Mouse (Mus musculus): ENCODE measurements around the gene Srpk2. TPM values are rescaled to one million over a fixed set of nuclear protein-coding genes. Genes with fewer than 3 reads are reported as not detected.

Gene Srpk2
- polyA plus RNA-seq, 1 experiment from 2014 or later = 91.1 TPM

- peak; percentile 47; the same call in 1 of the 2 replicates for ATAC-seq (ENCODE audit: low read depth)
Measured at GRCm38 (mm10) chr5:23508630-23509029, 175.8 kb downstream of the Srpk2 start.

GRCm38 (mm10) chr5:23507210-23507609, 177.2 kb downstream of the Srpk2 start:
- 73% methylated on average over 4 of the region's 4 CpGs for WGBS
- Histone ChIP-seq H3K9ac (no peak overlapping the region), H3K36me3 (peaks cover 52% of the 10 kb centered on the region), H3K27ac (replicated peaks) (peak overlapping the region; percentile 33; the same call in 1 of the 2 replicates), H3K4me1 (replicated peaks) (no peaks in the 10 kb centered on the region), H3K9me3 (no peaks in the 10 kb centered on the region), H3K4me3 (no peak overlapping the region), H3K4me2 (no peak overlapping the region), H3K27me3 (no peaks in the 10 kb centered on the region)
- ATAC-seq (ENCODE audit: low read depth) = no peak

More at GRCm38 (mm10) chr5:23508630-23509029, 175.8 kb downstream of the Srpk2 start:
- H3K9ac ChIP-seq = no peak overlapping the region
- H3K4me1 ChIP-seq (replicated peaks) = no peaks in the 10 kb centered on the region
- 65% methylated on average over 6 of the region's 6 CpGs for WGBS
- no peak overlapping the region for H3K4me2 ChIP-seq
- H3K4me3 ChIP-seq = no peak overlapping the region
- peaks cover 55% of the 10 kb centered on the region for H3K36me3 ChIP-seq
- no peaks in the 10 kb centered on the region for H3K27me3 ChIP-seq
- no peak overlapping the region for H3K27ac ChIP-seq (replicated peaks)
- no peaks in the 10 kb centered on the region for H3K9me3 ChIP-seq

- H3K4me1 ChIP-seq (replicated peaks) = no peaks in the 10 kb centered on the region
- H3K4me3 ChIP-seq = no peak overlapping the region
- no peaks in the 10 kb centered on the region for H3K9me3 ChIP-seq
- H3K27ac ChIP-seq (replicated peaks) = no peak overlapping the region
- H3K27me3 ChIP-seq = no peaks in the 10 kb centered on the region
- no peak overlapping the region for H3K4me2 ChIP-seq
- peaks cover 66% of the 10 kb centered on the region for H3K36me3 ChIP-seq
- WGBS = 81% methylated on average over 3 of the region's 3 CpGs
- no peak overlapping the region for H3K9ac ChIP-seq
- ATAC-seq (ENCODE audit: low read depth) = no peak
Measured at GRCm38 (mm10) chr5:23505578-23505977, 178.8 kb downstream of the Srpk2 start.

GRCm38 (mm10) chr5:23502317-23502937, 182.0 kb downstream of the Srpk2 start:
- no peak overlapping the region for H3K4me2 ChIP-seq
- H3K36me3 ChIP-seq = peaks cover 78% of the 10 kb centered on the region
- ATAC-seq (ENCODE audit: low read depth) = peak; percentile 41
- H3K9me3 ChIP-seq = no peaks in the 10 kb centered on the region
- WGBS = 79% methylated on average over 13 of the region's 13 CpGs
- no peaks in the 10 kb centered on the region for H3K4me1 ChIP-seq (replicated peaks)
- H3K9ac ChIP-seq = no peak overlapping the region
- no peaks in the 10 kb centered on the region for H3K27me3 ChIP-seq
- H3K27ac ChIP-seq (replicated peaks) = no peak overlapping the region
- no peak overlapping the region for H3K4me3 ChIP-seq

GRCm38 (mm10) chr5:23501582-23502316, 182.7 kb downstream of the Srpk2 start:
- ATAC-seq (ENCODE audit: low read depth) = no peak
- H3K27ac ChIP-seq (replicated peaks) = no peak overlapping the region
- H3K9ac ChIP-seq = no peak overlapping the region
- 82% methylated on average over 13 of the region's 13 CpGs for whole genome bisulfite sequencing
- no peak overlapping the region for H3K4me2 ChIP-seq
- no peak overlapping the region for H3K4me3 ChIP-seq
- no peaks in the 10 kb centered on the region for H3K9me3 ChIP-seq
- H3K4me1 ChIP-seq (replicated peaks) = no peaks in the 10 kb centered on the region
- H3K27me3 ChIP-seq = no peaks in the 10 kb centered on the region
- H3K36me3 ChIP-seq = peaks cover 83% of the 10 kb centered on the region

- WGBS = 90% methylated on average over 6 of the region's 6 CpGs
- Histone ChIP-seq H3K9me3 (no peaks in the 10 kb centered on the region), H3K4me3 (no peak overlapping the region), H3K27me3 (no peaks in the 10 kb centered on the region), H3K9ac (no peak overlapping the region), H3K4me1 (replicated peaks) (no peaks in the 10 kb centered on the region), H3K27ac (replicated peaks) (no peak overlapping the region), H3K4me2 (no peak overlapping the region), H3K36me3 (peaks cover 84% of the 10 kb centered on the region)
- no peak for ATAC-seq (ENCODE audit: low read depth)
Measured at GRCm38 (mm10) chr5:23500715-23501114, 183.7 kb downstream of the Srpk2 start.

GRCm38 (mm10) chr5:23499257-23499656, 185.2 kb downstream of the Srpk2 start:
- Histone ChIP-seq H3K27ac (replicated peaks) (no peak overlapping the region), H3K9ac (no peak overlapping the region), H3K36me3 (peaks cover 82% of the 10 kb centered on the region), H3K4me1 (replicated peaks) (no peaks in the 10 kb centered on the region), H3K27me3 (no peaks in the 10 kb centered on the region), H3K9me3 (no peaks in the 10 kb centered on the region), H3K4me2 (no peak overlapping the region), H3K4me3 (no peak overlapping the region)
- 94% methylated on average over 16 of the region's 16 CpGs for WGBS
- no peak for ATAC-seq (ENCODE audit: low read depth)

GRCm38 (mm10) chr5:23497920-23498319, 186.5 kb downstream of the Srpk2 start:
- no peaks in the 10 kb centered on the region for H3K4me1 ChIP-seq (replicated peaks)
- H3K27ac ChIP-seq (replicated peaks) = no peak overlapping the region
- ATAC-seq (ENCODE audit: low read depth) = no peak
- no peaks in the 10 kb centered on the region for H3K27me3 ChIP-seq
- H3K9me3 ChIP-seq = no peaks in the 10 kb centered on the region
- H3K36me3 ChIP-seq = peaks cover 87% of the 10 kb centered on the region
- no peak overlapping the region for H3K4me3 ChIP-seq
- 90% methylated on average over 10 of the region's 10 CpGs for WGBS
- no peak overlapping the region for H3K4me2 ChIP-seq
- H3K9ac ChIP-seq = no peak overlapping the region

- 94% methylated on average over 5 of the region's 5 CpGs for WGBS
- no peak overlapping the region for H3K4me3 ChIP-seq
- no peak overlapping the region for H3K4me2 ChIP-seq
- H3K36me3 ChIP-seq = peaks cover 87% of the 10 kb centered on the region
- no peak for ATAC-seq (ENCODE audit: low read depth)
- no peak overlapping the region for H3K27ac ChIP-seq (replicated peaks)
- H3K9ac ChIP-seq = no peak overlapping the region
- no peaks in the 10 kb centered on the region for H3K27me3 ChIP-seq
- H3K9me3 ChIP-seq = no peaks in the 10 kb centered on the region
- H3K4me1 ChIP-seq (replicated peaks) = no peaks in the 10 kb centered on the region
Measured at GRCm38 (mm10) chr5:23496933-23497332, 187.5 kb downstream of the Srpk2 start.

- Histone ChIP-seq H3K27me3 (no peaks in the 10 kb centered on the region), H3K4me1 (replicated peaks) (no peaks in the 10 kb centered on the region), H3K36me3 (peaks cover 85% of the 10 kb centered on the region), H3K9me3 (no peaks in the 10 kb centered on the region), H3K9ac (no peak overlapping the region), H3K4me2 (no peak overlapping the region), H3K4me3 (no peak overlapping the region), H3K27ac (replicated peaks) (no peak overlapping the region)
- no peak for ATAC-seq (ENCODE audit: low read depth)
- WGBS = 87% methylated on average over 3 of the region's 3 CpGs
Measured at GRCm38 (mm10) chr5:23496396-23496795, 188.0 kb downstream of the Srpk2 start.

GRCm38 (mm10) chr5:23490797-23491196, 193.6 kb downstream of the Srpk2 start:
- H3K27me3 ChIP-seq = no peaks in the 10 kb centered on the region
- H3K4me3 ChIP-seq = no peak overlapping the region
- no peaks in the 10 kb centered on the region for H3K9me3 ChIP-seq
- no peak overlapping the region for H3K9ac ChIP-seq
- no peak overlapping the region for H3K4me2 ChIP-seq
- H3K27ac ChIP-seq (replicated peaks) = no peak overlapping the region
- H3K4me1 ChIP-seq (replicated peaks) = no peaks in the 10 kb centered on the region
- WGBS = 49% methylated on average over 2 of the region's 2 CpGs
- H3K36me3 ChIP-seq = peaks cover 83% of the 10 kb centered on the region
- no peak for ATAC-seq (ENCODE audit: low read depth)

GRCm38 (mm10) chr5:23489231-23489630, 195.2 kb downstream of the Srpk2 start:
- Histone ChIP-seq H3K9ac (no peak overlapping the region), H3K4me2 (no peak overlapping the region), H3K9me3 (no peaks in the 10 kb centered on the region), H3K27me3 (no peaks in the 10 kb centered on the region), H3K4me3 (no peak overlapping the region), H3K36me3 (peaks cover 83% of the 10 kb centered on the region), H3K4me1 (replicated peaks) (no peaks in the 10 kb centered on the region), H3K27ac (replicated peaks) (no peak overlapping the region)
- no peak for ATAC-seq (ENCODE audit: low read depth)
- 86% methylated on average over 4 of the region's 4 CpGs for WGBS

All from neural tube, embryonic 13.5 days (tissue).